8 mouse cellular contexts compared by ENCODE assay signal in the genomic region with DNA sequence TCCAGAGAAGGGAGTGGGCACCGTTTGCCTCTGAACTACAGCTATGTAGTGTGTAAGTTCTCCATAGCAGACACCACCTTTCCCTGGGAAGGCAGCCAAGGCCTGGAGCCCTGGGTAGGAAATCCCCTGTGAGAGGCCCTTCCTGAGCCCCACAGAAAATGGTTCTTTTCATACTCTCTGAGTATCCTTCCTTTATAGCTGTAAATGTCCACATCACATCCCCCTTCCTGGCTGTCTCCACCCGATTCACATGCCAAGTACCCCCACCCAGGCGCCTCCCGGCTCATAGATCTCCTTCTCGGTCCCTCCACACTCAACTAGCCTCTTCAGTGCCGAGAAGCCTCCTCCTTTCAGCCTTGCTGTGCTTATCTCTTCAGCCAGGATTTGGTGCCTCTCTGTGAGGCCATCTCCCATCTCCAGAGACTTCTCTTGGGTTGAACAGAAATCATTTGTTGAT. TPM values are rescaled to one million over a fixed set of nuclear protein-coding genes. Genes with fewer than 3 reads are reported as not detected.
A peak's percentile ranks its signal among the peaks of the same experiment; 100 is the strongest.
DNase-seq lines count a peak whose midpoint lies in the region; ATAC-seq lines count a peak whose summit lies in the region.
"Had no signal": no experiment of that assay in that cellular context is flagged by ENCODE, and none has a peak within 500 bp of the region (broad histone marks: within the 10 kb centered on the region; RNA-seq: fewer than 3 reads in every experiment).

No protein-coding gene starts in this region.

- 74% methylated on average over 6 of the region's 6 CpGs for WGBS in hindbrain, embryonic 16.5 days
- WGBS in hindbrain, embryonic 11.5 days, result 87% methylated on average over 6 of the region's 6 CpGs
- WGBS in midbrain, embryonic 15.5 days, result 76% methylated on average over 6 of the region's 6 CpGs
- WGBS in midbrain, embryonic 10.5 days, result 89% methylated on average over 6 of the region's 6 CpGs
- WGBS in intestine, embryonic 15.5 days, result 52% methylated on average over 6 of the region's 6 CpGs
- WGBS in stomach, embryonic 15.5 days, result 43% methylated on average over 6 of the region's 6 CpGs

- no peaks in the 10 kb centered on the region for H3K36me3 ChIP-seq in hindbrain, embryonic 16.5 days (ENCODE audit: control insufficient read depth, insufficient read depth, low read length)
- no peaks in the 10 kb centered on the region for H3K36me3 ChIP-seq in hindbrain, embryonic 11.5 days (ENCODE audit: control insufficient read depth, insufficient read depth, low read length)
- no peaks in the 10 kb centered on the region for H3K36me3 ChIP-seq in midbrain, embryonic 15.5 days (replicated peaks)
- H3K36me3 ChIP-seq in midbrain, embryonic 10.5 days, result no peaks in the 10 kb centered on the region
- H3K36me3 ChIP-seq in intestine, embryonic 15.5 days, result no peaks in the 10 kb centered on the region
- no peaks in the 10 kb centered on the region for H3K36me3 ChIP-seq in stomach, embryonic 15.5 days
- H3K36me3 ChIP-seq: limb, embryonic 12.5 days had no signal

- no peak overlapping the region for H3K9ac ChIP-seq in hindbrain, embryonic 16.5 days (ENCODE audit: low read depth, low read length)
- no peak overlapping the region for H3K9ac ChIP-seq in hindbrain, embryonic 11.5 days (ENCODE audit: low read depth, low read length)
- no peak overlapping the region for H3K9ac ChIP-seq in midbrain, embryonic 15.5 days
- no peak overlapping the region for H3K9ac ChIP-seq in intestine, embryonic 15.5 days
- no peak overlapping the region for H3K9ac ChIP-seq in stomach, embryonic 15.5 days
- H3K9ac ChIP-seq: limb, embryonic 12.5 days had no signal

- no peak overlapping the region for H3K4me2 ChIP-seq in hindbrain, embryonic 16.5 days (ENCODE audit: low read length)
- no peak overlapping the region for H3K4me2 ChIP-seq in hindbrain, embryonic 11.5 days (replicated peaks; ENCODE audit: low read depth, low read length)
- no peak overlapping the region for H3K4me2 ChIP-seq in midbrain, embryonic 15.5 days
- no peak overlapping the region for H3K4me2 ChIP-seq in intestine, embryonic 15.5 days (replicated peaks)
- no peak overlapping the region for H3K4me2 ChIP-seq in stomach, embryonic 15.5 days
- H3K4me2 ChIP-seq: limb, embryonic 12.5 days had no signal

- peak; percentile 61; the same call in 1 of the 2 replicates for ATAC-seq in hindbrain, embryonic 16.5 days
- no peak for ATAC-seq in hindbrain, embryonic 11.5 days (ENCODE audit: low FRiP score)
- ATAC-seq in midbrain, embryonic 15.5 days (replicated peaks), result peak; percentile 67; the same call in 1 of the 2 replicates
- ATAC-seq in intestine, embryonic 15.5 days, result peak; percentile 70; the same call in 1 of the 2 replicates
- no peak for ATAC-seq in stomach, embryonic 15.5 days (ENCODE audit: insufficient read depth, low FRiP score, low read depth)

- no peak overlapping the region for H3K27ac ChIP-seq in hindbrain, embryonic 16.5 days (ENCODE audit: low read depth, low read length)
- H3K27ac ChIP-seq in hindbrain, embryonic 11.5 days (ENCODE audit: low read depth, low read length), result no peak overlapping the region
- 0 out of 2 replicates have a peak overlapping the region, but pooled peaks have one; percentile 20 for H3K27ac ChIP-seq in midbrain, embryonic 15.5 days
- no peak overlapping the region for H3K27ac ChIP-seq in midbrain, embryonic 10.5 days (replicated peaks)
- H3K27ac ChIP-seq in intestine, embryonic 15.5 days, result no peak overlapping the region
- H3K27ac ChIP-seq in stomach, embryonic 15.5 days, result peak overlapping the region; percentile 48; the same call in 1 of the 2 replicates
- H3K27ac ChIP-seq: limb, embryonic 12.5 days had no signal

- H3K9me3 ChIP-seq in hindbrain, embryonic 16.5 days (ENCODE audit: control insufficient read depth, low read length), result no peaks in the 10 kb centered on the region
- no peaks in the 10 kb centered on the region for H3K9me3 ChIP-seq in hindbrain, embryonic 11.5 days (ENCODE audit: control insufficient read depth, low read length)
- no peaks in the 10 kb centered on the region for H3K9me3 ChIP-seq in midbrain, embryonic 15.5 days
- H3K9me3 ChIP-seq in midbrain, embryonic 10.5 days (replicated peaks), result no peaks in the 10 kb centered on the region
- H3K9me3 ChIP-seq in intestine, embryonic 15.5 days, result no peaks in the 10 kb centered on the region
- H3K9me3 ChIP-seq in stomach, embryonic 15.5 days, result no peaks in the 10 kb centered on the region
- H3K9me3 ChIP-seq: limb, embryonic 12.5 days had no signal

- H3K4me3 ChIP-seq in hindbrain, embryonic 16.5 days (ENCODE audit: low read length), result no peak overlapping the region
- no peak overlapping the region for H3K4me3 ChIP-seq in hindbrain, embryonic 11.5 days (ENCODE audit: low read depth, low read length)
- no peak overlapping the region for H3K4me3 ChIP-seq in midbrain, embryonic 15.5 days
- no peak overlapping the region for H3K4me3 ChIP-seq in midbrain, embryonic 10.5 days
- no peak overlapping the region for H3K4me3 ChIP-seq in intestine, embryonic 15.5 days (replicated peaks)
- no peak overlapping the region for H3K4me3 ChIP-seq in stomach, embryonic 15.5 days (replicated peaks)
- H3K4me3 ChIP-seq: limb, embryonic 12.5 days had no signal

- H3K27me3 ChIP-seq in hindbrain, embryonic 16.5 days (replicated peaks; ENCODE audit: control insufficient read depth, insufficient read depth, low read length), result no peaks in the 10 kb centered on the region
- H3K27me3 ChIP-seq in hindbrain, embryonic 11.5 days (ENCODE audit: control insufficient read depth, insufficient read depth, low read length), result no peaks in the 10 kb centered on the region
- no peaks in the 10 kb centered on the region for H3K27me3 ChIP-seq in midbrain, embryonic 15.5 days (replicated peaks)
- no peaks in the 10 kb centered on the region for H3K27me3 ChIP-seq in midbrain, embryonic 10.5 days (ENCODE audit: low read depth, poor library complexity, severe bottlenecking)
- no peaks in the 10 kb centered on the region for H3K27me3 ChIP-seq in intestine, embryonic 15.5 days (replicated peaks)
- no peaks in the 10 kb centered on the region for H3K27me3 ChIP-seq in stomach, embryonic 15.5 days (replicated peaks)
- H3K27me3 ChIP-seq: limb, embryonic 12.5 days had no signal

- no peaks in the 10 kb centered on the region for H3K4me1 ChIP-seq in hindbrain, embryonic 16.5 days (ENCODE audit: control insufficient read depth, insufficient read depth, low read depth, low read length)
- H3K4me1 ChIP-seq in hindbrain, embryonic 11.5 days (replicated peaks; ENCODE audit: control insufficient read depth, insufficient read depth, low read length), result no peaks in the 10 kb centered on the region
- H3K4me1 ChIP-seq in midbrain, embryonic 15.5 days, result no peaks in the 10 kb centered on the region
- H3K4me1 ChIP-seq in midbrain, embryonic 10.5 days, result no peaks in the 10 kb centered on the region
- no peaks in the 10 kb centered on the region for H3K4me1 ChIP-seq in intestine, embryonic 15.5 days (replicated peaks)
- 0 out of 2 replicates have a peak, but pooled peaks cover 3% of the 10 kb centered on the region for H3K4me1 ChIP-seq in stomach, embryonic 15.5 days
- H3K4me1 ChIP-seq: limb, embryonic 12.5 days had no signal

- DNase-seq in hindbrain, embryonic 11.5 days (ENCODE audit: low spot score), result no peak
- no peak for DNase-seq in midbrain, embryonic 10.5 days (ENCODE audit: low spot score)
- no peak for DNase-seq in thymus, postnatal 0 days (ENCODE audit: low spot score)

RNA-seq across cellular contexts. Expression of a gene that starts 10.7 kb away (rescaled TPM):
- polyA plus RNA-seq in hindbrain, embryonic 16.5 days (2015; fragmentation: Nextera tagmentation; extraction: Ambion mirVana), result 1.6 and 2.5 TPM in 2 replicates
- 6.2 and 6.6 TPM in 2 replicates for polyA plus RNA-seq in hindbrain, embryonic 11.5 days (2014; fragmentation: Nextera tagmentation; extraction: Ambion mirVana)
- polyA plus RNA-seq in midbrain, embryonic 15.5 days (2015; fragmentation: Nextera tagmentation; extraction: Ambion mirVana), result 2.0 and 2.1 TPM in 2 replicates
- 6.1 and 6.6 TPM in 2 replicates for polyA plus RNA-seq in midbrain, embryonic 10.5 days (2016; fragmentation: Nextera tagmentation; extraction: Ambion mirVana)
- polyA plus RNA-seq in intestine, embryonic 15.5 days (2015; fragmentation: Nextera tagmentation; extraction: Ambion mirVana), result 6.4 and 6.9 TPM in 2 replicates
- 5.7 and 6.3 TPM in 2 replicates for polyA plus RNA-seq in stomach, embryonic 15.5 days (2015; fragmentation: Nextera tagmentation; extraction: Ambion mirVana)
- polyA plus RNA-seq in thymus, postnatal 0 days (2015; fragmentation: Nextera tagmentation; extraction: Ambion mirVana), result 3.1 and 3.6 TPM in 2 replicates

Comparison
In these comparisons a context has a peak if more than half of its experiments do, and no peak if none do; other contexts are left out.
1. ATAC-seq: peak in hindbrain, embryonic 16.5 days (single experiment), midbrain, embryonic 15.5 days (single experiment) and intestine, embryonic 15.5 days (single experiment); none in hindbrain, embryonic 11.5 days (single experiment) and stomach, embryonic 15.5 days (single experiment).
2. H3K27ac ChIP-seq: peak in midbrain, embryonic 15.5 days (single experiment) and stomach, embryonic 15.5 days (single experiment); none in hindbrain, embryonic 16.5 days (single experiment), hindbrain, embryonic 11.5 days (single experiment), midbrain, embryonic 10.5 days (single experiment) and intestine, embryonic 15.5 days (single experiment).